Mouse (Mus musculus) induced T-regulatory cell, adult 2 months (primary cell): ENCODE measurements at regions not wholly inside any gene's neighbourhood (a gene's known extent, or its start where the extent isn't known, plus 50 kb on each side); places are given as distances from the start of the nearest gene placed in this dataset.
"Not testable (repeated sequence)": the region's sequence is repeated elsewhere in the genome, so short reads cannot be mapped to it uniquely, and the experiment has no call there.

ENCODE experiments used
- DNase-seq: peaks from one replicate; pipeline ENCODE4 v3.0.0-alpha.2; 2012; ENCODE audit warnings: low read depth

GRCm38 (mm10) chr1:47646681-47647080, 754.0 kb upstream of the Slc39a10 start:
- DNase-seq: no peak

GRCm38 (mm10) chr1:47606597-47606996, 713.9 kb upstream of the Slc39a10 start:
- no peak for DNase-seq

- no peak for DNase-seq
Measured at GRCm38 (mm10) chr1:47603989-47604360, 711.3 kb upstream of the Slc39a10 start.

GRCm38 (mm10) chr1:47603294-47603988, 710.8 kb upstream of the Slc39a10 start:
- no peak for DNase-seq

- DNase-seq: not testable (repeated sequence)
Measured at GRCm38 (mm10) chr1:47593641-47594040, 701.0 kb upstream of the Slc39a10 start.

GRCm38 (mm10) chr1:47545606-47546005, 653.0 kb upstream of the Slc39a10 start:
- no peak for DNase-seq

- DNase-seq: no peak
Measured at GRCm38 (mm10) chr1:47511426-47511825, 618.8 kb upstream of the Slc39a10 start.

GRCm38 (mm10) chr1:47507801-47508200, 615.1 kb upstream of the Slc39a10 start:
- no peak for DNase-seq

GRCm38 (mm10) chr1:47488581-47489204, 596.0 kb upstream of the Slc39a10 start:
- no peak for DNase-seq

- no peak for DNase-seq
Measured at GRCm38 (mm10) chr1:47486087-47486486, 593.4 kb upstream of the Slc39a10 start.

- no peak for DNase-seq
Measured at GRCm38 (mm10) chr1:47479059-47479458, 586.4 kb upstream of the Slc39a10 start.

- DNase-seq: no peak
Measured at GRCm38 (mm10) chr1:47466573-47467253, 574.1 kb upstream of the Slc39a10 start.

GRCm38 (mm10) chr1:47448737-47449489, 556.3 kb upstream of the Slc39a10 start:
- no peak for DNase-seq

- no peak for DNase-seq
Measured at GRCm38 (mm10) chr1:47448070-47448469, 555.4 kb upstream of the Slc39a10 start.

GRCm38 (mm10) chr1:47446021-47446420, 553.4 kb upstream of the Slc39a10 start:
- no peak for DNase-seq

- no peak for DNase-seq
Measured at GRCm38 (mm10) chr1:47432829-47433228, 540.2 kb upstream of the Slc39a10 start.

GRCm38 (mm10) chr1:47405164-47405563, 512.5 kb upstream of the Slc39a10 start:
- no peak for DNase-seq

- no peak for DNase-seq
Measured at GRCm38 (mm10) chr1:47386579-47386978, 493.9 kb upstream of the Slc39a10 start.

- no peak for DNase-seq
Measured at GRCm38 (mm10) chr1:47378795-47379194, 486.1 kb upstream of the Slc39a10 start.

GRCm38 (mm10) chr1:47339718-47340439, 447.2 kb upstream of the Slc39a10 start:
- no peak for DNase-seq

GRCm38 (mm10) chr1:47310572-47311075, 418.0 kb upstream of the Slc39a10 start:
- no peak for DNase-seq

GRCm38 (mm10) chr1:47306961-47307360, 414.3 kb upstream of the Slc39a10 start:
- DNase-seq: no peak
